Mouse (Mus musculus) liver, embryonic 13.5 days (tissue): ENCODE data around the gene Spag6. TPM values are rescaled to one million over a fixed set of nuclear protein-coding genes. Genes with fewer than 3 reads are reported as not detected.

Source experiments
- ATAC-seq: fragments of 200-750 bp; cut with Nextera tagmentation; 2 replicates; pipeline ENCODE4 v1.8.0; 2017; ENCODE audit warnings: low read depth, mild to moderate bottlenecking, moderate number of reproducible peaks, moderate library complexity
- DNase-seq: peaks from one replicate; pipeline ENCODE4 v3.0.0; 2022
- H3K27ac ChIP-seq: fragments of 300-500 bp; sonication (generic); 2 replicates; pipeline ENCODE4 v1.5.1; 2015; ENCODE audit warnings: moderate library complexity, mild to moderate bottlenecking, inconsistent platforms
- H3K27me3 ChIP-seq: fragments of 300-500 bp; sonication (generic); 2 replicates; pipeline ENCODE4 v1.6.1; 2015; ENCODE audit warnings: mild to moderate bottlenecking, inconsistent platforms
- H3K36me3 ChIP-seq: fragments of 300-500 bp; sonication (generic); 2 replicates; pipeline ENCODE4 v1.6.1; 2015; ENCODE audit warnings: mild to moderate bottlenecking, inconsistent platforms
- H3K4me1 ChIP-seq: fragments of 300-500 bp; sonication (generic); replicated peaks from 2 replicates; pipeline ENCODE4 v1.6.1; 2015; ENCODE audit warnings: inconsistent platforms
- H3K4me2 ChIP-seq: fragments of 300-500 bp; sonication (generic); 2 replicates; pipeline ENCODE4 v1.6.1; 2015; ENCODE audit warnings: inconsistent platforms, mild to moderate bottlenecking, moderate library complexity
- H3K4me3 ChIP-seq: fragments of 300-500 bp; sonication (generic); replicated peaks from 2 replicates; pipeline ENCODE4 v1.5.1; 2015; ENCODE audit warnings: mild to moderate bottlenecking, inconsistent platforms
- H3K9ac ChIP-seq: fragments of 300-500 bp; sonication (generic); 2 replicates; pipeline ENCODE4 v1.6.1; 2015; ENCODE audit warnings: mild to moderate bottlenecking, inconsistent platforms
- H3K9me3 ChIP-seq: fragments of 300-500 bp; sonication (generic); replicated peaks from 2 replicates; pipeline ENCODE4 v1.6.1; 2016; ENCODE audit warnings: inconsistent platforms
- WGBS: fragments of 180-500 bp; shearing (Covaris S2); methylation state at CpG from one replicate; pipeline ENCODE4 v1.1.7; 2015; ENCODE audit not compliant: insufficient replicate concordance; 5-methylcytosine and 5-hydroxymethylcytosine counted together
- polyA plus RNA-seq: library from polyadenylated mRNA; unstranded; fragments of >200 nt; fragmentation: Nextera tagmentation; extraction: Ambion mirVana; gene quantifications from 2 replicates; pipeline ENCODE4 v1.2.1, GENCODE M21; 2015

Spag6 gene
- polyA plus RNA-seq, 1 experiment from 2014 or later: not detected

- ATAC-seq (no peak), DNase-seq (no peak)
- no peak overlapping the region for H3K4me3 ChIP-seq
- no peaks in the 10 kb centered on the region for H3K36me3 ChIP-seq
- H3K4me2 ChIP-seq: no peak overlapping the region
- H3K27me3 ChIP-seq: peaks cover 4% of the 10 kb centered on the region; the same call in 1 of the 2 replicates
- WGBS: 44% methylated on average over 3 of the region's 3 CpGs
- H3K9ac ChIP-seq: no peak overlapping the region
- H3K27ac ChIP-seq: no peak overlapping the region
- H3K4me1 ChIP-seq: no peaks in the 10 kb centered on the region
- no peaks in the 10 kb centered on the region for H3K9me3 ChIP-seq
Observed at GRCm38 (mm10) chr2:18779830-18780229, 86.0 kb downstream of the Spag6 start.

- ATAC-seq: no peak
- 66% methylated on average over 7 of the region's 7 CpGs for WGBS
- Histone ChIP-seq H3K9me3 (no peaks in the 10 kb centered on the region), H3K4me1 (no peaks in the 10 kb centered on the region), H3K4me2 (no peak overlapping the region), H3K27me3 (peaks cover 4% of the 10 kb centered on the region; the same call in 1 of the 2 replicates), H3K36me3 (no peaks in the 10 kb centered on the region), H3K4me3 (no peak overlapping the region), H3K27ac (no peak overlapping the region), H3K9ac (no peak overlapping the region)
- no peak for DNase-seq
Observed at GRCm38 (mm10) chr2:18781296-18781695, 87.5 kb downstream of the Spag6 start.

- Histone ChIP-seq H3K4me1 (no peaks in the 10 kb centered on the region), H3K27me3 (peaks cover 27% of the 10 kb centered on the region), H3K9ac (no peak overlapping the region), H3K4me3 (no peak overlapping the region), H3K4me2 (no peak overlapping the region), H3K9me3 (no peaks in the 10 kb centered on the region), H3K36me3 (no peaks in the 10 kb centered on the region), H3K27ac (no peak overlapping the region)
- DNase-seq (no peak), ATAC-seq (no peak)
- 66% methylated on average over 4 of the region's 4 CpGs for WGBS
Observed at GRCm38 (mm10) chr2:18794261-18794660, 100.4 kb downstream of the Spag6 start.

- no peak overlapping the region for H3K4me3 ChIP-seq
- H3K27me3 ChIP-seq: peaks cover 62% of the 10 kb centered on the region
- no peak for DNase-seq
Observed at GRCm38 (mm10) chr2:18797776-18798175, 103.9 kb downstream of the Spag6 start.

GRCm38 (mm10) chr2:18799265-18799965 is 105.6 kb downstream of the Spag6 start:
- ATAC-seq: no peak
- Histone ChIP-seq H3K4me3 (peak overlapping the region; percentile 38), H3K9me3 (no peaks in the 10 kb centered on the region), H3K36me3 (no peaks in the 10 kb centered on the region), H3K4me1 (peaks cover 8% of the 10 kb centered on the region; the same call in 1 of the 2 replicates), H3K4me2 (peak overlapping the region; percentile 49), H3K27me3 (peaks cover 75% of the 10 kb centered on the region), H3K27ac (no peak overlapping the region), H3K9ac (no peak overlapping the region)
- no peak for DNase-seq
- whole genome bisulfite sequencing: 14% methylated on average over 17 of the region's 17 CpGs

More at GRCm38 (mm10) chr2:18797776-18798175, 103.9 kb downstream of the Spag6 start:
- no peak for ATAC-seq
- H3K9me3 ChIP-seq: no peaks in the 10 kb centered on the region
- peaks cover 8% of the 10 kb centered on the region; the same call in 1 of the 2 replicates for H3K4me1 ChIP-seq
- H3K36me3 ChIP-seq: no peaks in the 10 kb centered on the region
- no peak overlapping the region for H3K9ac ChIP-seq
- whole genome bisulfite sequencing: 74% methylated on average over 8 of the region's 8 CpGs
- H3K4me2 ChIP-seq: no peak overlapping the region
- H3K27ac ChIP-seq: no peak overlapping the region

Other genes with a start within 250 kb of the Spag6 start
- 103 and 115 TPM in 2 replicates for gene Commd3, start 21.6 kb upstream of the Spag6 start, polyA plus RNA-seq
- 4.6 and 7.6 TPM in 2 replicates for gene Bmi1, start 17.0 kb upstream of the Spag6 start, polyA plus RNA-seq